Mouse (Mus musculus) intestine, embryonic 14.5 days (tissue): ENCODE measurements at regions not wholly inside any gene's neighbourhood (a gene's known extent, or its start where the extent isn't known, plus 50 kb on each side); places are given as distances from the start of the nearest gene placed in this dataset.

Experiments
- ATAC-seq: fragments of 200-750 bp; cut with Nextera tagmentation; replicated peaks from 2 replicates; pipeline ENCODE4 v1.8.0; 2017; ENCODE audit warnings: low read depth, moderate number of reproducible peaks, moderate TSS enrichment, moderate library complexity; ENCODE audit not compliant: low FRiP score, low TSS enrichment
- DNase-seq: peaks from one replicate; pipeline ENCODE4 v3.0.0-alpha.2; 2018; ENCODE audit warnings: low spot score
- H3K27ac ChIP-seq: fragments of 300-500 bp; sonication (generic); 2 replicates; pipeline ENCODE4 v1.5.1; 2014; ENCODE audit warnings: low read depth, mild to moderate bottlenecking, control low read depth
- H3K27me3 ChIP-seq: fragments of 300-500 bp; sonication (generic); replicated peaks from 2 replicates; pipeline ENCODE4 v1.6.1; 2014; ENCODE audit warnings: low read length, control low read depth; ENCODE audit not compliant: control insufficient read depth, insufficient read depth
- H3K36me3 ChIP-seq: fragments of 300-500 bp; sonication (generic); 2 replicates; pipeline ENCODE4 v1.6.1; 2014; ENCODE audit warnings: low read length, control low read depth; ENCODE audit not compliant: control insufficient read depth, insufficient read depth
- H3K4me1 ChIP-seq: fragments of 300-500 bp; sonication (generic); replicated peaks from 2 replicates; pipeline ENCODE4 v1.6.1; 2014; ENCODE audit warnings: low read length, control low read depth, mixed read lengths; ENCODE audit not compliant: control insufficient read depth, insufficient read depth
- H3K4me2 ChIP-seq: fragments of 300-500 bp; sonication (generic); 2 replicates; pipeline ENCODE4 v1.6.1; 2014; ENCODE audit warnings: low read length
- H3K4me3 ChIP-seq: fragments of 300-500 bp; sonication (generic); 2 replicates; pipeline ENCODE4 v1.5.1; 2014; ENCODE audit warnings: low read depth, low read length, control low read depth, mixed read lengths
- H3K9ac ChIP-seq: fragments of 300-500 bp; sonication (generic); 2 replicates; pipeline ENCODE4 v1.6.1; 2014; ENCODE audit warnings: mild to moderate bottlenecking, low read length
- H3K9me3 ChIP-seq: fragments of 300-500 bp; sonication (generic); 2 replicates; pipeline ENCODE4 v1.6.1; 2016; ENCODE audit warnings: low read length, control low read depth; ENCODE audit not compliant: control insufficient read depth
- WGBS: fragments of 180-500 bp; shearing (Covaris S2); extraction: QIAGEN DNeasy Blood & Tissue Kit; methylation state at CpG from one replicate; pipeline ENCODE4 v1.1.7; 2014; 5-methylcytosine and 5-hydroxymethylcytosine counted together

- Histone ChIP-seq H3K36me3 (no peaks in the 10 kb centered on the region), H3K4me2 (no peak overlapping the region), H3K4me1 (no peaks in the 10 kb centered on the region), H3K27me3 (no peaks in the 10 kb centered on the region), H3K4me3 (no peak overlapping the region), H3K9ac (no peak overlapping the region), H3K9me3 (no peaks in the 10 kb centered on the region), H3K27ac (no peak overlapping the region)
- ATAC-seq (no peak), DNase-seq (peak; percentile 35)
- 89% methylated on average over 10 of the region's 10 CpGs for WGBS
Measured at GRCm38 (mm10) chr2:133432141-133432813, 119.7 kb upstream of the Bmp2 start.

- Histone ChIP-seq H3K27ac (no peak overlapping the region), H3K4me1 (no peaks in the 10 kb centered on the region), H3K36me3 (no peaks in the 10 kb centered on the region), H3K4me3 (no peak overlapping the region), H3K9ac (no peak overlapping the region), H3K27me3 (no peaks in the 10 kb centered on the region), H3K4me2 (peak overlapping the region; percentile 1; the same call in 1 of the 2 replicates), H3K9me3 (no peaks in the 10 kb centered on the region)
- 65% methylated on average over 22 of the region's 22 CpGs for WGBS
- DNase-seq (peak; percentile 10), ATAC-seq (no peak)
Measured at GRCm38 (mm10) chr2:133436913-133437843, 114.8 kb upstream of the Bmp2 start.

GRCm38 (mm10) chr2:133438018-133438417 is 113.9 kb upstream of the Bmp2 start:
- DNase-seq: peak; percentile 47

GRCm38 (mm10) chr2:133443024-133443423 is 108.9 kb upstream of the Bmp2 start:
- H3K4me2 ChIP-seq: no peak overlapping the region
- no peak overlapping the region for H3K4me3 ChIP-seq
- ATAC-seq: no peak
- no peaks in the 10 kb centered on the region for H3K9me3 ChIP-seq
- H3K36me3 ChIP-seq: no peaks in the 10 kb centered on the region
- DNase-seq: no peak
- H3K9ac ChIP-seq: no peak overlapping the region
- no peaks in the 10 kb centered on the region for H3K27me3 ChIP-seq
- no peak overlapping the region for H3K27ac ChIP-seq
- no peaks in the 10 kb centered on the region for H3K4me1 ChIP-seq
- 89% methylated on average over 4 of the region's 4 CpGs for WGBS

More at GRCm38 (mm10) chr2:133438018-133438417, 113.9 kb upstream of the Bmp2 start:
- Histone ChIP-seq H3K36me3 (no peaks in the 10 kb centered on the region), H3K27me3 (no peaks in the 10 kb centered on the region), H3K9ac (no peak overlapping the region), H3K27ac (no peak overlapping the region), H3K4me3 (no peak overlapping the region), H3K4me2 (0 out of 2 replicates have a peak overlapping the region, but pooled peaks have one; percentile 1), H3K4me1 (no peaks in the 10 kb centered on the region), H3K9me3 (no peaks in the 10 kb centered on the region)
- WGBS: 40% methylated on average over 4 of the region's 4 CpGs
- ATAC-seq: no peak

GRCm38 (mm10) chr2:133443490-133443889 is 108.5 kb upstream of the Bmp2 start:
- ATAC-seq: no peak
- Histone ChIP-seq H3K27ac (no peak overlapping the region), H3K9me3 (no peaks in the 10 kb centered on the region), H3K4me2 (no peak overlapping the region), H3K4me1 (no peaks in the 10 kb centered on the region), H3K27me3 (no peaks in the 10 kb centered on the region), H3K4me3 (no peak overlapping the region), H3K9ac (no peak overlapping the region), H3K36me3 (no peaks in the 10 kb centered on the region)
- peak; percentile 35 for DNase-seq
- 84% methylated on average over 2 of the region's 2 CpGs for WGBS

GRCm38 (mm10) chr2:133452947-133453346 is 99.0 kb upstream of the Bmp2 start:
- no peaks in the 10 kb centered on the region for H3K4me1 ChIP-seq
- H3K27ac ChIP-seq: no peak overlapping the region
- H3K4me2 ChIP-seq: no peak overlapping the region
- 79% methylated on average over 6 of the region's 6 CpGs for WGBS
- no peaks in the 10 kb centered on the region for H3K9me3 ChIP-seq
- H3K4me3 ChIP-seq: no peak overlapping the region
- DNase-seq: peak; percentile 6
- no peak for ATAC-seq
- H3K27me3 ChIP-seq: no peaks in the 10 kb centered on the region
- H3K36me3 ChIP-seq: no peaks in the 10 kb centered on the region
- no peak overlapping the region for H3K9ac ChIP-seq

- H3K4me2 ChIP-seq: no peak overlapping the region
- H3K27ac ChIP-seq: peak overlapping the region; percentile 9; the same call in 1 of the 2 replicates
- no peak overlapping the region for H3K4me3 ChIP-seq
- H3K4me1 ChIP-seq: no peaks in the 10 kb centered on the region
- DNase-seq (peak; percentile 75), ATAC-seq (peak; percentile 93)
- no peaks in the 10 kb centered on the region for H3K27me3 ChIP-seq
- H3K9ac ChIP-seq: no peak overlapping the region
- H3K9me3 ChIP-seq: no peaks in the 10 kb centered on the region
- 72% methylated on average over 7 of the region's 7 CpGs for WGBS
- no peaks in the 10 kb centered on the region for H3K36me3 ChIP-seq
Measured at GRCm38 (mm10) chr2:133455484-133456170, 96.3 kb upstream of the Bmp2 start.

GRCm38 (mm10) chr2:133456785-133457184 is 95.2 kb upstream of the Bmp2 start:
- 85% methylated on average over 2 of the region's 2 CpGs for WGBS

More at GRCm38 (mm10) chr2:133456785-133457184, 95.2 kb upstream of the Bmp2 start:
- Histone ChIP-seq H3K27me3 (no peaks in the 10 kb centered on the region), H3K4me3 (no peak overlapping the region), H3K9ac (no peak overlapping the region), H3K4me2 (no peak overlapping the region), H3K27ac (no peak overlapping the region), H3K36me3 (no peaks in the 10 kb centered on the region), H3K4me1 (no peaks in the 10 kb centered on the region), H3K9me3 (no peaks in the 10 kb centered on the region)
- DNase-seq (no peak), ATAC-seq (no peak)
